Mouse (Mus musculus): ENCODE results near the gene Prss33.
A peak's percentile ranks its signal among the peaks of the same experiment; 100 is the strongest.

The Prss33 gene

GRCm38 (mm10) chr17:23828271-23829001 is 7.4 kb downstream of the Prss33 start:
- DNase-seq (ENCODE audit: low read depth, low spot score), result no peak

DNA sequence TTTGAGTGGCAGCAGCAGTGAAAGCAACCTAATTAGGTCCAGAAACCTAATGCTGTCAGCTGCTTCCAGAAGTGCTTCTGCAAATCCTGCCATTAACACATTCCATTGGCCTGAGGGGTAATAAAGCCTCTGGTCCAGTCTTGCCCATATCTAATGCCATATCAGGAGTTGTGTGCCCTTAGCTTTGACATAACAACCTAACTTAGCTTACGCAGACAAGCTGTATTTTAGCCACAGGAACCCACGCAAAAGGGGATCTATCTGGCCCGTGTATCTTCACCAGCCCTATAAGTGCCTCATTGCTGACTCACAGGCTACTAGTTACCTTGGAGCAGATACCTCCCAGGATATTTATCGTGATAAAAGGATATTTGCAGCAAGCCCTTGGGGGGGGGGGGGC is 10.3 kb downstream of the Prss33 start:
- no peak for DNase-seq (ENCODE audit: low read depth, low spot score)

GRCm38 (mm10) chr17:23823614-23824013 is 12.2 kb downstream of the Prss33 start:
- DNase-seq (ENCODE audit: low read depth, low spot score), result no peak

- no peak for DNase-seq (ENCODE audit: low read depth, low spot score)
Measured at GRCm38 (mm10) chr17:23823018-23823417, 12.8 kb downstream of the Prss33 start.

GRCm38 (mm10) chr17:23822094-23822493 is 13.8 kb downstream of the Prss33 start:
- DNase-seq (ENCODE audit: low read depth, low spot score), result no peak

GRCm38 (mm10) chr17:23820731-23821130 is 15.1 kb downstream of the Prss33 start:
- DNase-seq (ENCODE audit: low read depth, low spot score), result no peak

GRCm38 (mm10) chr17:23819235-23819634 is 16.6 kb downstream of the Prss33 start:
- no peak for DNase-seq (ENCODE audit: low read depth, low spot score)

DNA sequence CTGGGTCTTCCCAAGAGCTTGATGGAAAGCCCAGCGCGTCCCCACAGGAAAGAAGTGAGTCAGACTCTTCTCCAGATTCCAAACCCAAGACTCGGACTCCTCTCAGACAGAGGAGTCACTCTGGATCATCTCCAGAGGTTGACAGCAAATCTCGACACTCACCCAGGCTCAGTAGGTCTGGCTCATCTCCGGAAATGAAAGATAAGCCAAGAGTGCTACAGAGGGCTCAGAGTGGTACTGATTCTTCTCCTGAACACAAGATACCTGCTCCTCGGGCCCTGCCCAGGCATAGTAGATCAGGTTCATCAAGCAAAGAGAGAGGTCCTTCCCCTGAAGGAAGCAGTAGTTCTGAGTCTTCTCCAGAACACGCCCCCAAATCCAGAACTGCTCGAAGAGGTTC is 17.3 kb downstream of the Prss33 start:
- no peak for DNase-seq (ENCODE audit: low read depth, low spot score)

GRCm38 (mm10) chr17:23815641-23816040 is 20.2 kb downstream of the Prss33 start:
- no peak for DNase-seq (ENCODE audit: low read depth, low spot score)

DNA sequence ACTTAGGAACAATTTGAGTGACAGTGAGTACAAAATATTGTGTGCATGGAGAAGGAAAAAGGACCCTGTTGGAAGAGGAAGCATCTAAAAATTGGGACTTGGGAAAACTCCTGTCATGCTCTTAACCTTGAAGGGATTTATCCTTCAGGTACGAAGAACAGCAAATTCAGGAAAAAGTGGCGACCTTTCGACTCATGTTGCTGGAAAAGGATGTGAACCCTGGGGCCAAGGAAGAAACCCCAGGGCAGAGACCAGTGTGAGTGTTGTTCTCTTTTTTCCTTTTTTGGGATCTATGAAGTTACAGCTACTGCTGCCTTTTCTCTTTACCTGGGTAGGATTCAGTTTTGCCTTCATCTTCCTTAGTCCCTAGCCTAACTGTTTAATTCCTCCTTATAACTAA is 27.9 kb downstream of the Prss33 start:
- no peak for DNase-seq (ENCODE audit: low read depth, low spot score)

DNA sequence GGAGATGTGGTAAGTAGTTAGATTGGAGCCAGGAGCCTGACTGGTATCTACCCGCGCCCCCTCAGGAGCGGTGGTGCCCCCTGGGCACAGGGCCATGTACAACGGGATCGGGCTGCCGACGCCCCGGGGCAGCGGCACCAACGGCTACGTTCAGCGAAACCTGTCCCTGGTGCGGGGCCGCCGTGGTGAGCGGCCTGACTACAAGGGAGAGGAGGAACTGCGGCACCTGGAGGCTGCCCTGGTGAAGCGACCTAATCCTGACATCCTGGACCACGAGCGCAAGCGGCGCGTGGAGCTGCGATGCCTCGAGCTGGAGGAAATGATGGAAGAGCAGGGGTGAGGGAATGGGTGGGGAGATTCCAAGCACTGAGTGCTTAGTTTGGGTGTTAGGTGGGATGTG is 29.0 kb downstream of the Prss33 start:
- DNase-seq (ENCODE audit: low read depth, low spot score), result no peak

DNA sequence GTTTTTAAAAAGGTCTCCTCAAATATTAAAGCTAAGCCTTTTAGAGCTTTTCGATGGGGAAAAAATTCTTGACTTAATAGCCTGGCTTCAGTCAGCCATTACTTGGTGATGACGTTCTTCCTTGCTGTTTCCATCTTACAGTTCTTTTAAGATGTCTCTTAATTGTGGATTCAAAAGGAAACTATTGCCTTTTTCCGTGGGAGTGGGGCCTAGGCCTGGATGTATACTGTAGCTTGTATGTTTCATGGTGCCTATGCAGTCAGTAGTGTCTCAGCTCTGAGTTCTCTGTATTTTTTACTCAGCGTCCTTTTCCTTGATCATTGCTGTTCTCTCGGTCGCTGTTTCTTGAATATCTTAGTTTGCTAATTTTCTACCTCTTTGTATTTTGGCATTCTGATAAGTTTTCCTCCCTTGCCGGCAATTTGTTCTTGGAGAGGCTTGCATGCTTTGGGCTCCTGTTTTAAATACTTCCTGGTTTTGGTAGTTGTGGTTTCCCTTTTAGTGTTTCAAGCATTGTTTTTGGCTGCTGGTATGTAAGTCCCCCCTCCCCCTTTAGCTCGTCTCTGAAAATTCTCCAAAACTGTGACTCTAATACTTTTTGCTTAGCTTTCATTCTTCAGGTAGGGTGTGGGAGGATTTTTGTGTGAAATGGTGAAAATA is 31.3 kb downstream of the Prss33 start:
- no peak for DNase-seq (ENCODE audit: low read depth, low spot score)

GRCm38 (mm10) chr17:23803366-23804041 is 32.4 kb downstream of the Prss33 start:
- DNase-seq (ENCODE audit: low read depth, low spot score), result no peak

- DNase-seq (ENCODE audit: low read depth, low spot score), result peak; percentile 100
Measured at GRCm38 (mm10) chr17:23802746-23803365, 33.0 kb downstream of the Prss33 start.

DNA sequence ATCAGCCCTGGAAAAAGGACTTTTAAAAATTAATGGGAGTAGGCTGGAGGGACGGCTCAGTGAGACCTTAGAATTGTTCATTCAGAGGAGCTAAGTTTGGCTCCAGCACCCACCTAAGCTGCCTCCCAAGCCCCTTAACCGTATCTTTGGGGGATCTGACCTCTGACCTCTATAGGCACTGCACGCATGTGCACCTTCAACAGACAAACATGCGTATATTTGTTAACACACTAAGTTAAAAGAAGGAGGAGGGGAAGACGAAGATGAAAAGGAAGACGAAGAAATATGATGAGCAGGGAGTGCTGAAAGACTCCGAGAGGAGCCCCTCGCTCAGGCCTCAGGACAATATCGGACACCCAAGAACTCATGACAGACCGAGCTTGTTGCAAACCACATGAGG is 34.2 kb downstream of the Prss33 start:
- no peak for DNase-seq (ENCODE audit: low read depth, low spot score)

GRCm38 (mm10) chr17:23797316-23797715 is 38.5 kb downstream of the Prss33 start:
- no peak for DNase-seq (ENCODE audit: low read depth, low spot score)

DNA sequence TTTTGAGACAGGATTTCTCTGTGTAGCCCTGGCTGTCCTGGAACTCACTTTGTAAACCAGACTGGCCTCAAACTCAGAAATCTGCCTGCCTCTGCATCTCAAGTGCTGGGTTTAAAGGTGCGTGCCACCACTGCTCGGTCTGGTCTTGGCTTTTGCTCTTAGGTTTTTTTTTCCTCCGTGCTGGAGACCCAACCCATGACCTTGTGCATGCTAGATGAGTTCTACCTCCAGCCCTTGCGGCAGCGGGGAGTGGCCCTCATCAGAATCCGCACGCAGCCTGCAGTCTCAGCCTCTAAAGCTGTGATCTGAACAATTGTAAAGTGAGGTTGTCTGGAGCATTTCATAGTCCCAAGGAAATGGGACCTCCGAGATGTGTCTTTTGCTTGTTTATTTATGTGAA is 40.5 kb downstream of the Prss33 start:
- DNase-seq (ENCODE audit: low read depth, low spot score), result no peak

DNA sequence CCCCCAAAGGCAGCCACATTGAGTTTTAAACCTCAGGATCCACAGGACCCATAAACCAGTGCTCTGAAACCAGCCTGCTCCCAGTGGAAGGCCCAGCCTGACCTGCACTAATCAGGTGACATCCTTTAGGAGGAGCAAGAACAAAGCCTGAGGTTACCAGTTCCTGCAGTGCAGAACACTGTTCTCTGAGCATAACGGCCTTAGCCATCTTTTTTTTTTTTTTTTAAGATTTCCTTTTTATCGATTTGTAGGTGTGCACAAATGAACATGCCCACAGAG is 44.8 kb downstream of the Prss33 start:
- DNase-seq (ENCODE audit: low read depth, low spot score), result no peak

- no peak for DNase-seq (ENCODE audit: low read depth, low spot score)
Measured at GRCm38 (mm10) chr17:23790269-23791078, 45.4 kb downstream of the Prss33 start, which contains the start of gene Srrm2. Srrm2 (plus strand) TSS chr17:23790532.

DNA sequence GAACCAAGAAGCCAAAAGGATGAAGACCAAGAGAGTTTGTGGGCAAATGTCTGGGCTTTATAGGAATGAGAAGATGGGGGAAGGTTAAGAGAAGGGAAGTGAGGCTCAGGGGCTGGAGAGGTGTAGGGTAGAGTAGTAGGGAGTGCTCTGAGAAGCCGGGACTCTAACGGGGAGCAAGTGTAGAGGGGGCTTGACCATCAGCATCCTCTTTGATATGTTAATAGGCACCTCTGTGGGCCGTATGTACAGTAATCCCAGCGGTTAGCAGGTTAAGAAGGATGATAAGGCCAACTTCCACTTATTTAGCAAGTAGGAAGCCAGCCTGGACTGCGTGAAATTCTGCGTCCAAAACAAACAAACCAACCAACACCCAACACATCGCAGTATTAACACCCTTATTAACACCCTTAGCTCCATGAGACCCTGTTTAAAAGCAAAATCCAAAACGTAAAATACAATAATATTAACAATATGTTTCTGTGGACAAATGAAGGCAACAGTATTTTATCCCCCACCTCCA is 46.0 kb downstream of the Prss33 start:
- DNase-seq (ENCODE audit: low read depth, low spot score), result no peak

DNA sequence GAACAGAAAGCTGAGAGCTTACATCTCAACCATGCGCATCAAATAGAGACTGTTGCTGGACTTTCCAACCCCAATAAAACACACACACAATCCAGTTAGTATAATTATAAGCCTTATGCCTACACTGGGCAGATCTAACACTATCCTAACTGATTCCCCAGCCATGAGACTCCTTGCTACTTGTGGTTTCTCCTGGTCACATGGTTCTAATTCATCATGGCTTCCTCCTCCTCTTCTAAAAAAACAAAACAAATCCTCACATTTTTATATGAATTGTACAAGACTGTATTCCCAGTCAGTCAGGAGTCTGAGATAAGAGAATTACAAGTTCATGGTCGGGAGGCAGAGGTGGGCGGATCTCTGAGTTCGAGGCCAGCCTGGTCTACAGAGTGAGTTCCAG is 46.9 kb downstream of the Prss33 start:
- DNase-seq (ENCODE audit: low read depth, low spot score), result no peak

Data from telencephalon, adult 2 months (tissue).